Comparison of ENCODE assay signal across 31 mouse cellular contexts in genomic region chr12:31404575-31405240, GRCm38 (mm10). TPM values are rescaled to one million over a fixed set of nuclear protein-coding genes. Genes with fewer than 3 reads are reported as not detected.
A peak's percentile ranks its signal among the peaks of the same experiment; 100 is the strongest.
DNase-seq lines count a peak whose midpoint lies in the region; ATAC-seq and TF ChIP-seq lines count a peak whose summit lies in the region.
"Had no signal": no experiment of that assay in that cellular context is flagged by ENCODE, and none has a peak within 500 bp of the region (broad histone marks: within the 10 kb centered on the region; RNA-seq: fewer than 3 reads in every experiment).

No protein-coding gene starts in this region.

- peak overlapping the region; percentile 63; the same call in 1 of the 2 replicates for H3K27ac ChIP-seq in bone marrow, adult 2 months (ENCODE audit: control insufficient read depth, insufficient read depth, low read depth, low read length, poor library complexity)
- H3K27ac ChIP-seq in forebrain, embryonic 10.5 days: no peak overlapping the region
- H3K27ac ChIP-seq: embryonic facial prominence, embryonic 12.5 days; embryonic facial prominence, embryonic 15.5 days; heart, embryonic 15.5 days; hindbrain, embryonic 14.5 days; hindbrain, postnatal 0 days had no signal

- no peaks in the 10 kb centered on the region for H3K36me3 ChIP-seq in forebrain, embryonic 10.5 days (replicated peaks)
- H3K36me3 ChIP-seq: embryonic facial prominence, embryonic 12.5 days; embryonic facial prominence, embryonic 15.5 days; heart, embryonic 12.5 days; heart, embryonic 15.5 days had no signal

- DNase-seq in heart, adult 11 months: peak; percentile 52
- no peak for DNase-seq in heart, adult 8-10 months (ENCODE audit: low spot score)
- DNase-seq in 416B (ENCODE audit: low read depth): peak; percentile 87
- no peak for DNase-seq in forebrain, embryonic 10.5 days (ENCODE audit: extremely low spot score, low spot score)
- DNase-seq in layer of hippocampus, postnatal 14 days (ENCODE audit: low spot score in 2 of 2): no peak
- DNase-seq: adrenal gland, adult 8-10 months; adrenal gland, postnatal 25 days; B cell, adult 2 months; cerebellum, adult 2 months; cerebellum, adult 9-11 months; cerebellum, postnatal 25 days; forebrain, postnatal 0 days; gastrocnemius, postnatal 25 days; heart, postnatal 10 days; heart, postnatal 4 days had no signal

- H3K4me1 ChIP-seq in bone marrow, adult 2 months (ENCODE audit: control insufficient read depth, insufficient read depth, low read length): no peaks in the 10 kb centered on the region; the same call in 1 of the 2 replicates
- H3K4me1 ChIP-seq in forebrain, embryonic 10.5 days: no peaks in the 10 kb centered on the region
- H3K4me1 ChIP-seq: embryonic facial prominence, embryonic 12.5 days; embryonic facial prominence, embryonic 15.5 days; heart, embryonic 12.5 days; heart, embryonic 15.5 days had no signal

- no peaks in the 10 kb centered on the region for H3K27me3 ChIP-seq in forebrain, embryonic 10.5 days (ENCODE audit: poor library complexity, severe bottlenecking)
- H3K27me3 ChIP-seq: embryonic facial prominence, embryonic 12.5 days; embryonic facial prominence, embryonic 15.5 days; heart, embryonic 15.5 days had no signal

- TF ChIP-seq POLR2A in bone marrow, adult 2 months (IDR thresholded peaks at IDR 0.05; ENCODE audit: borderline replicate concordance, control insufficient read depth, low read depth, low read length): no peak

- 39% methylated on average over 5 of the region's 5 CpGs for WGBS in bone marrow, adult 2 months
- WGBS in forebrain, embryonic 10.5 days: 85% methylated on average over 5 of the region's 5 CpGs

- no peaks in the 10 kb centered on the region for H3K9me3 ChIP-seq in forebrain, embryonic 10.5 days
- H3K9me3 ChIP-seq: embryonic facial prominence, embryonic 12.5 days; embryonic facial prominence, embryonic 15.5 days; heart, embryonic 12.5 days; heart, embryonic 15.5 days had no signal

- TF ChIP-seq CTCF in bone marrow, adult 2 months (IDR thresholded peaks at IDR 0.05; ENCODE audit: control insufficient read depth, insufficient read depth, low read length): no peak

- peak overlapping the region; percentile 41 for H3K4me3 ChIP-seq in bone marrow, adult 2 months (replicated peaks; ENCODE audit: control insufficient read depth, low read depth, low read length)
- no peak overlapping the region for H3K4me3 ChIP-seq in forebrain, embryonic 10.5 days
- H3K4me3 ChIP-seq: embryonic facial prominence, embryonic 12.5 days; embryonic facial prominence, embryonic 15.5 days; heart, embryonic 12.5 days; heart, embryonic 15.5 days had no signal

- ATAC-seq in megakaryocyte progenitor cell, adult 5-6 weeks (replicated peaks; ENCODE audit: poor library complexity): peak; percentile 97
- ATAC-seq in erythroid progenitor cell, adult 5-6 weeks (replicated peaks; ENCODE audit: low FRiP score, poor library complexity, severe bottlenecking): no peak
- ATAC-seq: activated CD4-positive, CD25-positive, alpha-beta regulatory T cell, adult 4 months; CD4-positive, CD25-positive, alpha-beta regulatory T cell, adult 4 months; forebrain, embryonic 14.5 days; forebrain, postnatal 0 days; hindbrain, postnatal 0 days; inflammation-experienced regulatory T-cells, adult 6 months; intestine, embryonic 16.5 days had no signal

RNA-seq across cellular contexts. Expression of gene Slc26a3, which starts 14.0 kb away (rescaled TPM):
- total RNA-seq in heart, adult 8-10 months (2022): 1 to 10 TPM; 1.1 to 2.4 (median 1.4) TPM
- polyA plus RNA-seq in bone marrow, adult 2 months (2011; ENCODE audit: insufficient read depth, insufficient read length, low replicate concordance, missing spikeins): 2.9 and 6.1 TPM in 2 replicates
- not detected in 2 replicates for total RNA-seq in megakaryocyte progenitor cell, adult 5-6 weeks (2015)
- not detected in 2 replicates for total RNA-seq in megakaryocyte progenitor cell, adult 5-6 weeks (2017)
- total RNA-seq in erythroid progenitor cell, adult 5-6 weeks (2015; ENCODE audit: low replicate concordance): not detected in 2 replicates
- not detected in 2 replicates for total RNA-seq in erythroid progenitor cell, adult 5-6 weeks (2017; ENCODE audit: low replicate concordance)
- not detected in 2 replicates for polyA plus RNA-seq in forebrain, embryonic 10.5 days (2016; fragmentation: Nextera tagmentation; extraction: Ambion mirVana)
- total RNA-seq in layer of hippocampus, postnatal 14 days (2021): under 1 TPM; 0.38 to 0.81 TPM
- total RNA-seq: common myeloid progenitor, adult 5-6 weeks; forebrain, postnatal 0 days; gastrocnemius, adult 8-10 months; gastrocnemius, postnatal 25 days; hindbrain, postnatal 0 days had no signal
- polyA plus RNA-seq: CD4-positive, CD25-positive, alpha-beta regulatory T cell, adult 4 months; embryonic facial prominence, embryonic 12.5 days; forebrain, postnatal 0 days; hindbrain, embryonic 14.5 days; inflammation-experienced regulatory T-cells, adult 6 months had no signal

RNA-seq across cellular contexts. Expression of gene Dld, which starts 53.5 kb away (rescaled TPM):
- total RNA-seq in heart, adult 8-10 months (2022): 100 to 1,000 TPM; 368 to 419 (median 398) TPM
- 28.1 and 46.6 TPM in 2 replicates for polyA plus RNA-seq in bone marrow, adult 2 months (2011; ENCODE audit: insufficient read depth, insufficient read length, low replicate concordance, missing spikeins)
- total RNA-seq in megakaryocyte progenitor cell, adult 5-6 weeks (2015): 105 and 114 TPM in 2 replicates
- 129 and 149 TPM in 2 replicates for total RNA-seq in megakaryocyte progenitor cell, adult 5-6 weeks (2017)
- total RNA-seq in erythroid progenitor cell, adult 5-6 weeks (2015; ENCODE audit: low replicate concordance): 46.5 and 64.6 TPM in 2 replicates
- 46.2 and 53.4 TPM in 2 replicates for total RNA-seq in erythroid progenitor cell, adult 5-6 weeks (2017; ENCODE audit: low replicate concordance)
- polyA plus RNA-seq in forebrain, embryonic 10.5 days (2016; fragmentation: Nextera tagmentation; extraction: Ambion mirVana): 136 and 137 TPM in 2 replicates
- 100 to 1,000 TPM; 112 to 121 TPM for total RNA-seq in layer of hippocampus, postnatal 14 days (2021)

Comparison
In these comparisons a context has a peak if more than half of its experiments do, and no peak if none do; other contexts are left out.
1. DNase-seq: peak in heart, adult 11 months (single experiment) and 416B (single experiment); none in heart, adult 8-10 months (single experiment), forebrain, embryonic 10.5 days (single experiment) and layer of hippocampus, postnatal 14 days (0 of 2).